Mouse (Mus musculus) bone marrow, adult 2 months (tissue): Measurements from ENCODE around the gene Cuta.

Experiments used
- CTCF ChIP-seq: fragments of 200-500 bp; IDR thresholded peaks from 2 replicates; pipeline ENCODE4 v1.5.1; 2011; ENCODE audit warnings: low read length, control low read depth; ENCODE audit not compliant: control insufficient read depth, insufficient read depth
- POLR2A ChIP-seq: fragments of 200-500 bp; IDR thresholded peaks from 2 replicates; pipeline ENCODE4 v1.6.1; 2011; ENCODE audit warnings: low read depth, mild to moderate bottlenecking, control low read depth, low read length, borderline replicate concordance; ENCODE audit not compliant: control insufficient read depth

GRCm38 (mm10) chr17:26974547-26974946 lies 35.2 kb upstream of the Cuta start:
- TF ChIP-seq CTCF (no peak), POLR2A (no peak)
